Mouse (Mus musculus): Measurements from ENCODE around the gene Csnk1e.

- TF ChIP-seq CTCF (IDR thresholded peaks at IDR 0.05; ENCODE audit: control insufficient read depth, insufficient read depth, insufficient replicate concordance, low read depth, low read length) (no peak), POLR2A (IDR thresholded peaks at IDR 0.05; ENCODE audit: control insufficient read depth, low read depth, low read length) (no peak)
Observed at GRCm38 (mm10) chr15:79493527-79493926, 38.2 kb upstream of the Csnk1e start.

Data from testis, adult 2 months (tissue).